Mouse (Mus musculus) liver, adult 2 months (tissue): Measurements from ENCODE around the gene Ext2.

Experiments
- CTCF ChIP-seq: fragments of 200-500 bp; IDR thresholded peaks from 2 replicates; pipeline ENCODE4 v1.5.1; 2011; ENCODE audit warnings: low read depth, low read length, control low read depth
- POLR2A ChIP-seq: fragments of 200-500 bp; IDR thresholded peaks from 2 replicates; pipeline ENCODE4 v1.6.1; 2011; ENCODE audit warnings: low read length, control low read depth; ENCODE audit not compliant: insufficient read depth; ENCODE audit errors: extremely low read depth

DNA sequence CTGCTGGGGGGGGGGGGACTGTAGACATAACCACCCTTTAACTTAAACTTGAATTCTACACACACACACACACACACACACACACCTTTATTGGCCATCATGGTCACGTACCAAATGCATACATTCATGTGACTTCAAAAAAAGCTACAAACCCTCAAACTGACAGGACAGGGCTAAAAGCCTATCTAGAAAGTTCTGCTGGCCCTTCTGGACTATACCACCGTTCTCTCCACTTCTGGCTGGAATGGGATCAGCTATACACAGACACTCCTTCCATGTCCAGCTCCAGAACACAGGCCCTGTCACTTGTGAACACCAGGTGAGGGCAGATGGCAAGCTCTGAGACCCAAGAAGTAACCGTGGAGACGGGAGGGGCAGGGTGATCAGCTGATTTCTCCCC, 178.1 kb downstream of the Ext2 start:
- TF ChIP-seq CTCF (no peak), POLR2A (no peak)
